Mouse (Mus musculus) forebrain, embryonic 16.5 days (tissue): ENCODE results near the gene Nus1. TPM values are rescaled to one million over a fixed set of nuclear protein-coding genes. Genes with fewer than 3 reads are reported as not detected.

Experiments used
- ATAC-seq: fragments of 200-750 bp; cut with Nextera tagmentation; 2 replicates; pipeline ENCODE4 v1.8.0; 2017; ENCODE audit warnings: mild to moderate bottlenecking, moderate library complexity
- H3K27ac ChIP-seq: fragments of 300-500 bp; sonication (generic); 2 replicates; pipeline ENCODE4 v1.5.1; 2014; ENCODE audit warnings: low read length, control low read depth
- H3K27me3 ChIP-seq: fragments of 300-500 bp; sonication (generic); replicated peaks from 2 replicates; pipeline ENCODE4 v1.6.1; 2014; ENCODE audit warnings: low read length; ENCODE audit not compliant: control insufficient read depth, insufficient read depth
- H3K36me3 ChIP-seq: fragments of 300-500 bp; sonication (generic); 2 replicates; pipeline ENCODE4 v1.6.1; 2014; ENCODE audit not compliant: control insufficient read depth, insufficient read depth
- H3K4me1 ChIP-seq: fragments of 300-500 bp; sonication (generic); replicated peaks from 2 replicates; pipeline ENCODE4 v1.6.1; 2014; ENCODE audit warnings: low read length; ENCODE audit not compliant: control insufficient read depth, insufficient read depth
- H3K4me2 ChIP-seq: fragments of 300-500 bp; sonication (generic); 2 replicates; pipeline ENCODE4 v1.6.1; 2014; ENCODE audit warnings: mild to moderate bottlenecking, low read length, control low read depth
- H3K4me3 ChIP-seq: fragments of 300-500 bp; sonication (generic); replicated peaks from 2 replicates; pipeline ENCODE4 v1.5.1; 2014; ENCODE audit warnings: mild to moderate bottlenecking, low read length, control low read depth
- H3K9ac ChIP-seq: fragments of 300-500 bp; sonication (generic); replicated peaks from 2 replicates; pipeline ENCODE4 v1.6.1; 2014; ENCODE audit warnings: low read depth, low read length, control low read depth
- H3K9me3 ChIP-seq: fragments of 300-500 bp; sonication (generic); 2 replicates; pipeline ENCODE4 v1.6.1; 2016; ENCODE audit warnings: low read length; ENCODE audit not compliant: control insufficient read depth
- WGBS: fragments of 180-500 bp; shearing (Covaris S2); extraction: QIAGEN DNeasy Blood & Tissue Kit; methylation state at CpG from one replicate; pipeline ENCODE4 v1.1.7; 2014; 5-methylcytosine and 5-hydroxymethylcytosine counted together
- polyA plus RNA-seq: library from polyadenylated mRNA; unstranded; fragments of >200 nt; fragmentation: Nextera tagmentation; extraction: Ambion mirVana; gene quantifications from 2 replicates; pipeline ENCODE4 v1.2.1, GENCODE M21; 2015

Nus1 gene
- polyA plus RNA-seq, 1 experiment from 2014 or later, result 20.3 TPM

DNA sequence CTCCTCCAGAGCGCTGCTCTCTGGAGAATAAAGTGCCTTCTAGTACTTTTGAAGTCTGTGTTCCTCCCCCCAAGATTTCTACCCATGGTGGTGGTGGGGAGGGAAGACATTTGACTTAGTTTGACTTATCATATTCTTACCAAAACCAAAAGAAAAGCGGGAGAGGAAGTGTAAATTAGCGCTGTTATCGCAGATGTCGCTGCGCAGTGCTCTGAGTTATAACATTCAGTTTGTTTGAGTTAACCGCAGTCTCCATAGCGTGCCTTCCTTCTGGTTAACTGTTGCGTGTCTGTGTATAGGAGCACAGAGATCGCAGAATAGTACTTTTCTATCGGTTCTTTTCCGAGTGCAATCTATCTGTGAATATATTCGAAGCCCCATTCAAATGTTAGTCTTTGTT lies 12.2 kb upstream of the Nus1 start:
- no peak overlapping the region for H3K4me2 ChIP-seq
- no peaks in the 10 kb centered on the region for H3K36me3 ChIP-seq
- H3K4me3 ChIP-seq, result no peak overlapping the region
- WGBS, result 92% methylated on average over 13 of the region's 13 CpGs
- H3K27me3 ChIP-seq, result no peaks in the 10 kb centered on the region
- H3K27ac ChIP-seq, result no peak overlapping the region
- no peaks in the 10 kb centered on the region for H3K4me1 ChIP-seq
- H3K9me3 ChIP-seq, result no peaks in the 10 kb centered on the region
- no peak overlapping the region for H3K9ac ChIP-seq
- ATAC-seq, result no peak

DNA sequence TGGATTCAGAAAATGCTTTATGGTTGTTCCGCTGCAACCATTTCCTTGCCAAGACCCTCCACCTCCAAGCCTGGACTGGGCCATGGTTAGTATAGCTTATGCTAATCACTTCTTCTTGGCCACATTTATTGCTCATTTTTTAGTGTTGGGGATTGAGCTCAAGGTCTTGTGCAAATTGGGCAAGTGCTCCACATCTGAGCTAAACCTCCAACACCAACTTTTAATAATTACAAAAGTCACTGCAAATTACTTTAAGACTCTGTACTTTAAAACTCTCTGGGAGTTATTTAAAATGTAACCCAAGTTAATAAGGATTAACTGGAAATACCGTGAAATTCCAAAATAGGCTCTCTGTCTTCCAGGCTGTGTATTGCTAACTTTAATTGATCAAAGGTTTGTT lies 9.8 kb upstream of the Nus1 start:
- ATAC-seq, result no peak
- no peak overlapping the region for H3K9ac ChIP-seq
- H3K4me2 ChIP-seq, result no peak overlapping the region
- H3K4me3 ChIP-seq, result no peak overlapping the region
- WGBS, result 80% methylated on average over 2 of the region's 2 CpGs
- H3K36me3 ChIP-seq, result no peaks in the 10 kb centered on the region
- H3K27me3 ChIP-seq, result no peaks in the 10 kb centered on the region
- H3K9me3 ChIP-seq, result no peaks in the 10 kb centered on the region
- H3K27ac ChIP-seq, result no peak overlapping the region
- no peaks in the 10 kb centered on the region for H3K4me1 ChIP-seq

GRCm38 (mm10) chr10:52415020-52415419 lies 2.3 kb upstream of the Nus1 start:
- H3K9me3 ChIP-seq, result no peaks in the 10 kb centered on the region
- H3K4me2 ChIP-seq, result no peak overlapping the region
- H3K36me3 ChIP-seq, result no peaks in the 10 kb centered on the region
- H3K4me1 ChIP-seq, result peaks cover 18% of the 10 kb centered on the region
- no peaks in the 10 kb centered on the region for H3K27me3 ChIP-seq
- H3K4me3 ChIP-seq, result no peak overlapping the region
- no peak overlapping the region for H3K27ac ChIP-seq
- 81% methylated on average over 2 of the region's 2 CpGs for WGBS
- no peak overlapping the region for H3K9ac ChIP-seq
- ATAC-seq, result no peak

GRCm38 (mm10) chr10:52416458-52416857 lies 889 bp upstream of the Nus1 start:
- Histone ChIP-seq H3K4me1 (peaks cover 24% of the 10 kb centered on the region), H3K4me3 (no peak overlapping the region), H3K27me3 (no peaks in the 10 kb centered on the region), H3K9me3 (no peaks in the 10 kb centered on the region), H3K9ac (no peak overlapping the region), H3K27ac (no peak overlapping the region), H3K36me3 (no peaks in the 10 kb centered on the region), H3K4me2 (peak overlapping the region; percentile 58)
- WGBS, result 51% methylated on average over 2 of the region's 2 CpGs
- no peak for ATAC-seq

DNA sequence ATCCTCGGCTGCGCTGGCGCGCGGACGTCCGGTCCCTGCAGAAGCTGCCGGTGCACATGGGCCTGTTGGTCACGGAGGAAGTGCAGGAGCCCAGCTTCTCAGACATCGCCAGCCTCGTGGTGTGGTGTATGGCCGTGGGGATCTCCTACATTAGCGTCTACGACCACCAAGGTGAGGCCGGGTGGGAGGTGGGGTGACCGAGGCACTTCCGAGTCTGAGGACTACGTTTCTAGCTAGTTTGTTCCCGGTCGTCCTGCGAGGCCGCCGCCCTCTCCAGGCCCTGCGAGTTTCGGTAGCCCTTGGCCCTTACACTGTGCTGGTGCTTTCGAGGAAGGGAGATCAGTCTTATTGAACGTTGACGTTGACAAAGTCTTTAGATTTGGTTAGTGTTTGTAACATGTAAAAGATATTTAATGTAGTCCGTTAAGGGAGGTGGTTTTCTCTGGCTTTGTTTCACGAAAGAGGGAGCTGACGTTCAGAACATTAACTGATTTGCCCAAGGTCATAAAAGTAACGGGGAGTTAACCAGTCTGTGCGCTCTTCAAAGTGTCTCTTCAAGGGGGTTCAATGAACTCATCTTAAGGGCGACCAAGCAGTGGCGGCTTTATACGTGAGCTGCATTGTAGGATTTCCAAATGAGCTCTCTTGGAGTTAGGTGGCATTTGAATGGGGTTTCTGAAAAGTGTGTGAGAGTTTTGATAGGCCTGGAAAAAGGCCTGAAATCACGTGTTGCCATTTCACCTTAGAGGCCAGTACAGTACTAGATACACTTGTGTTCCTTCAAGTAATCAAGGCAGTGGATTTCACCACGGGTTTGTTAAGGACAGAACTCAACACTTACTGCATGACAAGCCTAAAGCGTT lies 882 bp downstream of the Nus1 start:
- peak overlapping the region; percentile 95 for H3K27ac ChIP-seq
- no peaks in the 10 kb centered on the region for H3K27me3 ChIP-seq
- WGBS, result 1% methylated on average over 39 of the region's 39 CpGs
- peak overlapping the region; percentile 97 for H3K4me3 ChIP-seq
- peaks cover 24% of the 10 kb centered on the region for H3K4me1 ChIP-seq
- ATAC-seq, result peak; percentile 27
- peak overlapping the region; percentile 93 for H3K9ac ChIP-seq
- H3K4me2 ChIP-seq, result peak overlapping the region; percentile 76
- H3K9me3 ChIP-seq, result no peaks in the 10 kb centered on the region
- H3K36me3 ChIP-seq, result no peaks in the 10 kb centered on the region

- ATAC-seq, result no peak
- H3K9me3 ChIP-seq, result no peaks in the 10 kb centered on the region
- 80% methylated on average over 5 of the region's 5 CpGs for WGBS
- peak overlapping the region; percentile 93 for H3K9ac ChIP-seq
- H3K4me1 ChIP-seq, result peaks cover 24% of the 10 kb centered on the region
- no peaks in the 10 kb centered on the region for H3K27me3 ChIP-seq
- peak overlapping the region; percentile 76 for H3K4me2 ChIP-seq
- H3K36me3 ChIP-seq, result no peaks in the 10 kb centered on the region
- H3K27ac ChIP-seq, result no peak overlapping the region
- peak overlapping the region; percentile 97 for H3K4me3 ChIP-seq
Observed at GRCm38 (mm10) chr10:52418931-52419330, 1.6 kb downstream of the Nus1 start.

GRCm38 (mm10) chr10:52419402-52419801 lies 2.1 kb downstream of the Nus1 start:
- Histone ChIP-seq H3K9ac (no peak overlapping the region), H3K4me2 (peak overlapping the region; percentile 76), H3K4me1 (peaks cover 24% of the 10 kb centered on the region), H3K36me3 (no peaks in the 10 kb centered on the region), H3K4me3 (no peak overlapping the region), H3K9me3 (no peaks in the 10 kb centered on the region), H3K27me3 (no peaks in the 10 kb centered on the region), H3K27ac (no peak overlapping the region)
- no peak for ATAC-seq
- WGBS, result 77% methylated on average over 4 of the region's 4 CpGs

DNA sequence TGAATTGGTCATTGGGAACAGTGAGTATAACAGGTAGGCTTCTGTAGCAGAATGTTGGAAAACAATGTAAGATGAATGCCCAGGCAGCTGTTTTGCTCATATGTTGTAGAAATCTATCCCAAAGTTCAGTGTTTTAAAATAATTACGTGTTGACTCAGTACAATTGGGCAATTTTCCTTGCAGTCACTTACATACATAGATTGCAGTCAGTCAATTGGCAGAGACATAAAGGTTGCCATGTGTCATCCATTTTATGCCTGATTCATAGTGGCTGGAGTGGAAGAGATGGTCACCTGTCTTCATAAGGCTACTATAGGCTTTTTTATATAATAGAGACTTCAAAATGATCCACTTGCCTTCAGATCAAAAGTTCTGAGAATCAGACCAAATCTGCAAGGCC lies 3.2 kb downstream of the Nus1 start:
- 92% methylated on average over 1 of the region's 1 CpGs for WGBS
- ATAC-seq, result no peak
- Histone ChIP-seq H3K27ac (no peak overlapping the region), H3K4me1 (peaks cover 24% of the 10 kb centered on the region), H3K27me3 (no peaks in the 10 kb centered on the region), H3K4me3 (no peak overlapping the region), H3K36me3 (no peaks in the 10 kb centered on the region), H3K9me3 (no peaks in the 10 kb centered on the region), H3K9ac (no peak overlapping the region), H3K4me2 (no peak overlapping the region)

- 94% methylated on average over 6 of the region's 6 CpGs for WGBS
- no peak for ATAC-seq
Observed at GRCm38 (mm10) chr10:52421716-52422115, 4.4 kb downstream of the Nus1 start.

More at GRCm38 (mm10) chr10:52421716-52422115, 4.4 kb downstream of the Nus1 start:
- Histone ChIP-seq H3K4me2 (no peak overlapping the region), H3K4me1 (peaks cover 21% of the 10 kb centered on the region), H3K9ac (no peak overlapping the region), H3K9me3 (no peaks in the 10 kb centered on the region), H3K36me3 (no peaks in the 10 kb centered on the region), H3K4me3 (no peak overlapping the region), H3K27me3 (no peaks in the 10 kb centered on the region), H3K27ac (no peak overlapping the region)
